Mouse (Mus musculus) midbrain, embryonic 11.5 days (tissue): ENCODE measurements at regions not wholly inside any gene's neighbourhood (a gene's known extent, or its start where the extent isn't known, plus 50 kb on each side); places are given as distances from the start of the nearest gene placed in this dataset.
A peak's percentile ranks its signal among the peaks of the same experiment; 100 is the strongest.

ENCODE experiments used
- ATAC-seq: fragments of 200-750 bp; cut with Nextera tagmentation; 2 replicates; pipeline ENCODE4 v1.8.0; 2017; ENCODE audit warnings: moderate TSS enrichment, moderate library complexity; ENCODE audit not compliant: low FRiP score
- DNase-seq: peaks from one replicate; pipeline ENCODE4 v3.0.0; 2015; ENCODE audit warnings: low spot score; ENCODE audit errors: missing footprints
- H3K27ac ChIP-seq: fragments of 300-500 bp; sonication (generic); 2 replicates; pipeline ENCODE4 v1.5.1; 2014; ENCODE audit warnings: low read depth, low read length
- H3K27me3 ChIP-seq: fragments of 300-500 bp; sonication (generic); 2 replicates; pipeline ENCODE4 v1.6.1; 2014; ENCODE audit warnings: mild to moderate bottlenecking, low read length, moderate library complexity, mixed read lengths; ENCODE audit not compliant: control insufficient read depth, insufficient read depth
- H3K36me3 ChIP-seq: fragments of 300-500 bp; sonication (generic); 2 replicates; pipeline ENCODE4 v1.6.1; 2014; ENCODE audit warnings: mild to moderate bottlenecking, low read length, moderate library complexity, mixed read lengths; ENCODE audit not compliant: control insufficient read depth, insufficient read depth
- H3K4me1 ChIP-seq: fragments of 300-500 bp; sonication (generic); 2 replicates; pipeline ENCODE4 v1.6.1; 2014; ENCODE audit warnings: low read length; ENCODE audit not compliant: control insufficient read depth, insufficient read depth
- H3K4me2 ChIP-seq: fragments of 300-500 bp; sonication (generic); 2 replicates; pipeline ENCODE4 v1.6.1; 2014; ENCODE audit warnings: mild to moderate bottlenecking, moderate library complexity
- H3K4me3 ChIP-seq: fragments of 300-500 bp; sonication (generic); 2 replicates; pipeline ENCODE4 v1.5.1; 2014; ENCODE audit warnings: low read depth, low read length
- H3K9ac ChIP-seq: fragments of 300-500 bp; sonication (generic); 2 replicates; pipeline ENCODE4 v1.6.1; 2014; ENCODE audit warnings: low read length
- H3K9me3 ChIP-seq: fragments of 300-500 bp; sonication (generic); 2 replicates; pipeline ENCODE4 v1.6.1; 2016; ENCODE audit warnings: low read length; ENCODE audit not compliant: control insufficient read depth
- WGBS: fragments of 180-500 bp; shearing (Covaris S2); extraction: QIAGEN DNeasy Blood & Tissue Kit; methylation state at CpG from one replicate; pipeline ENCODE4 v1.1.7; 2014; 5-methylcytosine and 5-hydroxymethylcytosine counted together

DNA sequence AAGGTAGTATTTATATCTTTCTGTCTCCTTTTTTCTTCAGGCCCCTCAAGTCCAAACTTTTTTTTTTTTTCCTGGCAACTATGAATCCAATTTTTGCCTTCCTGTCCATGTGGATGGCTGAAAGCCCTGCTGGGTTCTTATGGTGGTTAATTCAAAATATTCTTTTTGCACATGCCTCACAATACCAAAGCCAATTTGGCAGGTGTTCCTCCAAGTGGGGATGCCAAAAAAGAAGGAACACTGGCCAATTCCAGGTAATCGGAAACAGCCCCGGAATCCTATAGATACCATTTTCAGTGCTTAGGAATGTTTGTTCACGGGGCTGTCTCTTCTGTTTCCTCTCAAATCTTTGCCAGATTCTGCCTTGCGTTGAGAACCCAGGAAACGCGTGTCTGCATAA, 448.2 kb downstream of the Tmem132b start:
- H3K4me2 ChIP-seq: no peak overlapping the region
- no peak overlapping the region for H3K27ac ChIP-seq
- DNase-seq (no peak), ATAC-seq (no peak)
- H3K4me3 ChIP-seq: no peak overlapping the region
- 95% methylated on average over 6 of the region's 6 CpGs for WGBS
- H3K27me3 ChIP-seq: no peaks in the 10 kb centered on the region
- H3K36me3 ChIP-seq: no peaks in the 10 kb centered on the region
- no peaks in the 10 kb centered on the region for H3K9me3 ChIP-seq
- H3K9ac ChIP-seq: no peak overlapping the region
- H3K4me1 ChIP-seq: no peaks in the 10 kb centered on the region

DNA sequence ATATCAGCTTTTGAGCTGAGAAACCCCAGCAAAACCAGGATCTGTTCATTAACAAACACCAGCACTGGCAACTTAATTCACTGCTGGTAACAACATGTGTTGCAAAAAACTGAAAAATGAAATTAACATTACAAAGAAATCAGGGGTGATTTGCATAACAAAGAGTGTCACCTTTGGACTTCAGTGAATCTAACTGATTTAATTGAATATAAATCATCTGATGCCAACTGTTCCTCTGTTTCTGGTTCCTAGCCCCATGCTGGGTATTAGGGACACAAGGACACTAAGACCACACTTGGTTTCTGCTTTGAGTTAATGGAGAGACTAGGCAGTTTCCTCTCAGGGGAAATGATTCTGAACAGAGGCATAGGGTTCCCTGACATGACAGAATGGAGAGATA, 453.8 kb downstream of the Tmem132b start:
- Histone ChIP-seq H3K9ac (no peak overlapping the region), H3K4me1 (peaks cover 4% of the 10 kb centered on the region; the same call in 1 of the 2 replicates), H3K9me3 (no peaks in the 10 kb centered on the region), H3K4me3 (no peak overlapping the region), H3K36me3 (no peaks in the 10 kb centered on the region), H3K27me3 (no peaks in the 10 kb centered on the region), H3K27ac (no peak overlapping the region), H3K4me2 (no peak overlapping the region)
- ATAC-seq (no peak), DNase-seq (no peak)

DNA sequence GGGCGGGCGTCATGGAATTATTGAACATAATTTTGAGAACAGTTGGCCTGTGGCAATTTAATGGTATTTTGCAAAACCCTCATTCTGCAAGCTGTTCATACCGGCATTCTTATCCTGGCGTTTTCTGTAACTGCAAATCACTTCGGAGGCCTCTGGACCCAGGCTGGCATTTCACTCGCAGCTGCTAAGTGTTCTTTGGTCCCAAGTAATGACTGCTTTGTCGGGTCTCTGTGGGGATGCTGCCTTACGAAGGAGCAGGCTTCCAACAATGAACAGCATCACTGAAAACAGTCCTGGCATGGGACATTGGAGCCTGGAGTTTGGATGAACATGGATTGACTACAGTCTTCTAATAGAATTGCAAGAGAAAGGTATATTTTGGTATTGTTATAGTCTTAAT, 465.6 kb downstream of the Tmem132b start:
- 42% methylated on average over 8 of the region's 8 CpGs for WGBS
- no peak overlapping the region for H3K27ac ChIP-seq
- no peaks in the 10 kb centered on the region for H3K9me3 ChIP-seq
- DNase-seq: peak; percentile 89
- no peak overlapping the region for H3K4me2 ChIP-seq
- H3K4me1 ChIP-seq: no peaks in the 10 kb centered on the region
- H3K9ac ChIP-seq: no peak overlapping the region
- no peaks in the 10 kb centered on the region for H3K36me3 ChIP-seq
- H3K4me3 ChIP-seq: no peak overlapping the region
- H3K27me3 ChIP-seq: no peaks in the 10 kb centered on the region
- no peak for ATAC-seq

DNA sequence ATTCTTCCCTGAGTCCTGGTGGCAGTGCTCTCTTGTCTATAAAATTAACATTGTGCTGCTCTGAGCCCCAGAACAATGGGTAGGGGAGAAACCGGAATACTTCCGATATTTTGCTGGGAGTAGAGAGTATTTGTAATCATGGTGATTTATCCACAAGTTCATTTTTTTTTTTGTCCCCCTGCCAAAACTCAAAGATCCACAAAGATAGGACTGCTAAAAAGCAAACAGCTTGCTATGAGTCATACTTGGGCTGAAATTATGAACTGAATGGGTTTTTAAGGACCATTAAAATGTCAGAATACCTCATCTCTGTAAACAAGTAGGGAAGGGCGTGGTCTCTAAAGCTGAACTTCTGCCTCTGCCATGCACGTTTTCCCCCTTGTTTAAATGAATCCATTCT, 476.3 kb downstream of the Tmem132b start:
- H3K36me3 ChIP-seq: no peaks in the 10 kb centered on the region
- H3K9me3 ChIP-seq: no peaks in the 10 kb centered on the region
- no peak overlapping the region for H3K9ac ChIP-seq
- ATAC-seq: no peak
- no peaks in the 10 kb centered on the region for H3K4me1 ChIP-seq
- no peak overlapping the region for H3K4me3 ChIP-seq
- H3K4me2 ChIP-seq: no peak overlapping the region
- H3K27me3 ChIP-seq: no peaks in the 10 kb centered on the region
- no peak for DNase-seq
- 83% methylated on average over 4 of the region's 4 CpGs for WGBS
- no peak overlapping the region for H3K27ac ChIP-seq

DNA sequence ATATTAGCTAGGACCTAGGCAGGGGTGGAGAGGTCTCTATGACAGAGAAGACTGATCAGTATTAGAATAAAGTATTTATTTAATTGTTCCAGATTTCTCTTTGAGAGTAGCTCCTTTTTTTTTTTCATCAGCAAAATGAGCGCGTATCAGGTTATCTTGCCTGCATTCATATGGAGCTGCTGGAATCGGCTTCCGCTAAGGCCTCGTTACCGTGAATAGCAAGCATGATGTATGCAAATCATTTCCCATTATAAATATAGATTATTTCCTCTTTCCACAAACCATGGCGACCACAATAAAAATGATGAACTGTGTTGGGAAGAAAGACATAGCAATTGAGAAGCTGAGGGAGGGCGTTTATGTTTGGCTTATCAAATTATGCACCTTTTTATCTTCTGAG, 476.7 kb downstream of the Tmem132b start:
- Histone ChIP-seq H3K9me3 (no peaks in the 10 kb centered on the region), H3K4me2 (no peak overlapping the region), H3K36me3 (no peaks in the 10 kb centered on the region), H3K27ac (no peak overlapping the region), H3K27me3 (no peaks in the 10 kb centered on the region), H3K4me3 (no peak overlapping the region), H3K4me1 (no peaks in the 10 kb centered on the region), H3K9ac (no peak overlapping the region)
- 88% methylated on average over 8 of the region's 8 CpGs for WGBS
- DNase-seq: no peak
- ATAC-seq: no peak

DNA sequence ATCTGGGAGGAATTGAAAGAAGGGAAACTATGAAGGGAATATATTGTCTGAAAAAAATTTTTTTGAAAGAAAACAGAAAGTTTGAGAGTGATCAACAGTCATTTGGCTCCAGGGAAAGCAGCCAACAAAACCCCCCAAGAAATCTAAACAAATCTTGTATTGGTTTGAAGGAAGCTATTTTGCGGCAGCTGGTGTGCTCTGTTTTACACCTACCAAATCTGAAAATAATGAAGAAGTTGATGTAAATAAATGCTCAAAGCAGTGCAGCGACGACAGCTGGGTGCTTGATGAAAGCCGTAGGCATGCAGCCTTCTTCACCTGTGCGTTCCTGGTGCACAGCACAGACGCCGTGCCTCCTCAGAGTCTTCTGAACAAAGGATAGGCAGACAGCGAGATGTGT, 488.2 kb downstream of the Tmem132b start:
- no peak for DNase-seq
- H3K9me3 ChIP-seq: no peaks in the 10 kb centered on the region
- H3K27ac ChIP-seq: no peak overlapping the region
- no peak overlapping the region for H3K4me3 ChIP-seq
- no peak overlapping the region for H3K4me2 ChIP-seq
- H3K9ac ChIP-seq: no peak overlapping the region
- WGBS: 89% methylated on average over 8 of the region's 8 CpGs
- H3K27me3 ChIP-seq: no peaks in the 10 kb centered on the region
- ATAC-seq: no peak
- no peaks in the 10 kb centered on the region; the same call in 1 of the 2 replicates for H3K36me3 ChIP-seq
- no peaks in the 10 kb centered on the region for H3K4me1 ChIP-seq

DNA sequence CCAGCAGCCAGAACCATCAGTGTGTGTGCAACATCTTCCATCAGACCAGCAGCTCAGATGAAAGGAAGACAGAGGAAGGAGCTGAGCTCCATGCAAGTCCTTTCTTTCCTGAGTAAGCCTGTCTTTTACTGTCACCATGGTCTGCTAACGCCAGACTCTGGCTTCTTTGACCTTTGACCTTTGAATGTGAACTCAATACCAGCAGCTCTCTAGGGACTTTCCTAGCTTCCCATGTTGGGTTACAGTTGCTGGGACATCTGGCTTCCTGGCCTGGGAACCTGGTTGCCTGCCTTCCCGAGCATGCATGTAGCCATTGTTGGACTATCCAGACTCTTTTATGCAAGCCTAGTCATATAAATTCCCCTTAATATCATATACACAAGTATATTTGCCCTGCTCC, 492.3 kb downstream of the Tmem132b start:
- DNase-seq: no peak
- no peaks in the 10 kb centered on the region for H3K9me3 ChIP-seq

DNA sequence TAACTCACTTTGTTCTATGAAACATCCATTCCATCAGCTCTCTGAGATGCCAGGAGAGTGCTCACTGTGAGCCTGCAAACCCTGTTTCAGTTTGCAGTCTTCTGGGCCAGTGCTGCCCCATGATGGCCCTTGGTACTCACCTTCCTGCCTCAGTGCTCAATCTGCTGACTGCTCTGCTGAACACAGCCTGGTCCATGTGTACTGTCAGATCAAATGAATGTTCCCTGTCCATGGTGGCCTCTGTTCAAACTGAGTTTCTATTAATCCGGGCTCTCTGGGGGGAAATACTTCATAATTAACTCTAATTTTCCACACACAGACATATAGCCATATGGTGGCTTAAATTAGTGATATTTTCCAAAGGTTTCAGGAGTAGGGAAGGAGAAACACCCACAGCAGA, 503.3 kb downstream of the Tmem132b start:
- Histone ChIP-seq H3K4me3 (no peak overlapping the region), H3K4me1 (0 out of 2 replicates have a peak, but pooled peaks cover 5% of the 10 kb centered on the region), H3K27me3 (no peaks in the 10 kb centered on the region), H3K36me3 (no peaks in the 10 kb centered on the region), H3K4me2 (no peak overlapping the region), H3K9me3 (no peaks in the 10 kb centered on the region), H3K27ac (no peak overlapping the region), H3K9ac (no peak overlapping the region)
- no peak for ATAC-seq
- DNase-seq: no peak
- 89% methylated on average over 1 of the region's 1 CpGs for WGBS

More for the DNA sequence above, 492.3 kb downstream of the Tmem132b start:
- Histone ChIP-seq H3K4me3 (no peak overlapping the region), H3K4me2 (no peak overlapping the region), H3K9ac (no peak overlapping the region), H3K36me3 (no peaks in the 10 kb centered on the region; the same call in 1 of the 2 replicates), H3K27ac (no peak overlapping the region), H3K4me1 (no peaks in the 10 kb centered on the region), H3K27me3 (no peaks in the 10 kb centered on the region)
- whole genome bisulfite sequencing: 35% methylated on average over 2 of the region's 2 CpGs
- ATAC-seq: no peak

DNA sequence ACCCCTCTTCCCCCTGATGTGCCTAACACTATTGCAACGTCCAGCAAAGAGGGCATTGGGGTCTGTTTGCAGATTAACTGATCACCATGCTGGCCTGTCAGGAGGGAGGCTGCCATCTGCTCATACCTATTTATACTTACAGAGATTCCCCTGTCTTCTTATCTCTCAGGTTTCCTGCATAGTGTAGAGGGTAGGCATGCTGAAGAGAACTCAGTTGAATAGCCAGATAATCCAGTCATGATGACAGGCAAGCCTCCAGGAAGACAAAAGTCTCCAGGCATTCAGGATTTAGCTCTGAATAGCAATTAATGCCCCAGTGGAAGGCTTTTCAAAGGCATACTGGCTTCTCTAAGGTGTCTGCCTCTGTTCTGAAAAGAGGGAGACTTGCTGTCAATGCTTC, 505.1 kb downstream of the Tmem132b start:
- Histone ChIP-seq H3K9me3 (no peaks in the 10 kb centered on the region), H3K4me3 (no peak overlapping the region), H3K27me3 (no peaks in the 10 kb centered on the region), H3K4me2 (no peak overlapping the region), H3K4me1 (0 out of 2 replicates have a peak, but pooled peaks cover 5% of the 10 kb centered on the region), H3K36me3 (no peaks in the 10 kb centered on the region), H3K9ac (no peak overlapping the region), H3K27ac (peak overlapping the region; percentile 60; the same call in 1 of the 2 replicates)
- WGBS: 0% methylated on average over 1 of the region's 1 CpGs
- DNase-seq (peak; percentile 91), ATAC-seq (peak; percentile 87)

DNA sequence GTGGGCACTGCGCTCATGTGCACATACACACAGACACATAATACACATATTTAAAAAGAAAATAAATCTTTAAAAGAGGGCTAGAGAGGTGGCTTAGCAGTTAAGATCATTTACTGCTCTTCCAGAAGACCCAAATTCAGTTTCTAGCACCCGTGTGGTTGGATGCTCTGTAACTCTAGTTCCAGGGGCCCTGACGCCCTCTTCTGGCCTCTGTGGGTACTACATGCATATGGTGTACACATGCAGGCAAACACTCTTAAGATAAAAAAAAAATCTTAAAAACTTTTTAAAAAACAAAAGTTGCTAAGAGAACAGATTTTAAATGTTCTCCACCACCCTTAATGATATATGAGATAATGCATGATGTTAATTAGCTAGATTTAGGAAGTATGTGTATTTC, 514.2 kb downstream of the Tmem132b start:
- Histone ChIP-seq H3K9me3 (no peaks in the 10 kb centered on the region), H3K27ac (no peak overlapping the region), H3K4me2 (no peak overlapping the region), H3K9ac (no peak overlapping the region), H3K27me3 (no peaks in the 10 kb centered on the region), H3K36me3 (no peaks in the 10 kb centered on the region), H3K4me3 (no peak overlapping the region), H3K4me1 (no peaks in the 10 kb centered on the region)
- ATAC-seq (no peak), DNase-seq (no peak)
- WGBS: 83% methylated on average over 3 of the region's 3 CpGs
